Mouse (Mus musculus) thymus, postnatal 14 days (tissue): ENCODE data around the gene Mvb12b.

Source experiments
- DNase-seq: peaks from one replicate; pipeline ENCODE4 v3.0.0; 2021

The Mvb12b gene

DNA sequence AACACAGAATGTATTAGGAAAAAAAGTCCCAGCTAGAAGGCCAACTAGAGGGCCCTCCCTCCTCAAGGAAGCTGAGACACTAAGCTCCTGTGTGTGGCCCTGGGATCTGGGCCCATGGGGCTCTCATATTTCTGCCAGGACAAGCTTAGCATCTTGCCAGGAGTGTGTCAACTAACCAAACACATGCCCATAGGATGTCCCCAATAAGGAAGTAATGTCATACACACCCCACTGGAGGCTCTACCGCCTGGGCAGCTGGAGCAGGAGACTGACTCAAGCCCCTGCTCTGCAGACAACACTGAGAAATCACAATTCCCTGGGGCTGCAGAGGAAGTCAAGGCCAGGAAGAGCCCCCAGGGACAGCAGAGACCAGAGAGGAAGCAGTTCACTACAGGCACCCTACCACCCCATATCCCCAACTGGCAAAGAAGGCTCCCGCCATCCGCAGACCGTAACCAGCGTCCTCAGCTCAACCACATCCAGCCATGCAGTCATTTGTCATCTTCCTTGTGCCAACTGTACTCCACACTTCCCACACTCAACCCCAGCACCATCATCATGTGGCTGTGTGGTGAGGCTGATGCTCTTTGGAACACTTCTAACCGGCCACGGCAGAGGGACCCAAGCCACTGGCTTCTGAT lies 3.0 kb downstream of the Mvb12b start:
- peak; percentile 55 for DNase-seq

DNA sequence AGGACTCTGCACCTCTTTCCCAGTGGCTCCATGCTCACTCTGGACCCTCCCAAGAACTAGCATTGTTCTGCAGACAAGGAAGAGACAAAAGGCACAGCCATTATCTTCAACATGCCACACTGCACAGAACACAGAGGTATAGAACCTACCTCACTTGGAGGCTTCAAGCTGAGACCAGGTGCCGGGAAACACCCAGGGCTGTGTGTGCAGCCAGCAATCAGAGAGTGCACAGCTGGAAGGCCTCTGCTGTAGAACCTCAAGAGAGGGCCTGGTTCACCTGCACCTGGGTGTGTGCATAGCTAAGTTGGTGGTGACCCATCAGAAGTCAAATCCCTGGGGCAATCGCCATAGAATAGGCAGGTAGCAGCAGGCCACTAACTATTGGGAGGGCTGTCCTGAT lies 8.5 kb downstream of the Mvb12b start:
- DNase-seq, result peak; percentile 83

DNA sequence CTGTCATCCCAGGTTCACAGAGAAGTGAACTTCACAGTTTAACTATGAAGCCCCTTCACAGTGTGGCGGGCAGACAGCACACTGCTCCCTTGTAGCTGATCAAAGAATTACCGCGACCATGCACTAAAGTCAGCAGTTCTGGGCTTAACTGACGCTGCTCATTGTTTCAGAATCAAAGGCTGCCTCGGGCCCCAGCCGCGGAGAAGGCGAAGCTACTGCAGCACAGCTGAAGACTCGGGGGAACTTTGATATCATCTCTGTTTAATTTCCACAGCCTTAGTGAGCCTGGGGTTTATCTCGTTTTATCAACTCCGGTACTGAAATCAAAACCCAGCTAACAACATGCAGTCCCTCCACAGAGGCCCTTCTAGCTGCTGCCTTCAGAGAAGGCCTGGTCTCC lies 9.3 kb downstream of the Mvb12b start:
- peak; percentile 86 for DNase-seq

GRCm38 (mm10) chr2:33877663-33878360 lies 9.9 kb downstream of the Mvb12b start:
- DNase-seq, result peak; percentile 60

GRCm38 (mm10) chr2:33876529-33877290 lies 11.0 kb downstream of the Mvb12b start:
- no peak for DNase-seq

DNA sequence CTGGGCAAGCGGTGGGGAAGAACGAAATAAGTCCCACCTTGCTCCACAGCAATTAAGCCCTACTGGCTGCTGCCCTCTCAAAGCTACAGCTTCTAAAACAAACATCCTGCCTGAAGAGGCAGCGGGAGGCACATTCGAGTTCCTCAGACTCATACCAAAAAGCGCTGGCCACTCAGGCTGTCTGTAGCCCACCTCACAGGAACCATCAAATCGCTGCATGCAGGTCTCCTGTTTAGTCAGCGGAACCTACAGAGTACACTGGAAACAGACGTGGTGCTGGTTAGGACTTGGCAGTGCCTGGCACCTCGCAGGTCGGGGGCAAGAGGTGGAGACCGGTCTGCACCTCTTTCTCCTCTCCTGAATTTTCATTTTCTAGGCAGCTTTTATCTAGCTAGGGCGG lies 12.2 kb downstream of the Mvb12b start:
- DNase-seq, result peak; percentile 54

- DNase-seq, result peak; percentile 57
Measured at GRCm38 (mm10) chr2:33874856-33875576, 12.7 kb downstream of the Mvb12b start.

GRCm38 (mm10) chr2:33874367-33874766 lies 13.4 kb downstream of the Mvb12b start:
- DNase-seq, result no peak

DNA sequence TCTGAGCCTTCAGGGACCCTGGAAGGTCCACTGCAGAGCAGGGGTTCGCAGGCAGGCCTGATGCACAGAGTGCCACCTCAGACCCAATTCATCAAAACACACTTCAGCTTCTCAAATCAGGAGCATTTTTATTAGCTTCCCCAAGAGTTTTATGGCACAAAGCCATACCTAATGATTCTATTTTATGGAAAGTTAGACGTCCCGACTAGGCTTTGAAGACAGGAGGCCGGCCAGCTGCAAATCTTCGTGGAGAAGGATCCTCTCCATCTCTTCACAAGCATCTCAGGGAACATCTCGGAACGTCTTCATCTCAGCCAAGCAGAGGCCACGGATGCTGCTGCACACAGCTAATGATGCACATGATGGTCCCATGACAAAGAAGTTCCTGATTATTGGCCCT lies 14.2 kb downstream of the Mvb12b start:
- DNase-seq, result no peak

DNA sequence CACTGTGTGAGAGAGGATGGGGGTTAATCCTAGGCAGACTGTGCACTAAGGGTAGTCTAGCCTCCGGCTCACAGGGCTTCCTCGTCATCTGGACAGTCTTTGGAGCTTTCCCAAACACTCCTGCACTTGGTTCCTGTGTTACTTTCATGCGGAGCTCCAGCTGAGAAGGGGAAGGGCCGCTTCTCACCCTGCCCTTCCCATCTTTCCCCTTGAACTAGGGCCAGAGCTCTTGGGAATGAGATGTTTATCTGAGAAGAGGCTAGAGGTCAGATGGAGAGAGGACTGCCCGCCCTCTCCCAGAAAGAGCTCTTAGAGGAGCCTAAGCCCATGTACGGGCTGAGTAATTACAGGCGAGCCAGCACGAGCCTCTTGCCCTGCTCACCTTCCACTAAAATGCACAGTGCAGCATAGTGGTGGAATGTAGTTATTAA lies 14.9 kb downstream of the Mvb12b start:
- no peak for DNase-seq

DNA sequence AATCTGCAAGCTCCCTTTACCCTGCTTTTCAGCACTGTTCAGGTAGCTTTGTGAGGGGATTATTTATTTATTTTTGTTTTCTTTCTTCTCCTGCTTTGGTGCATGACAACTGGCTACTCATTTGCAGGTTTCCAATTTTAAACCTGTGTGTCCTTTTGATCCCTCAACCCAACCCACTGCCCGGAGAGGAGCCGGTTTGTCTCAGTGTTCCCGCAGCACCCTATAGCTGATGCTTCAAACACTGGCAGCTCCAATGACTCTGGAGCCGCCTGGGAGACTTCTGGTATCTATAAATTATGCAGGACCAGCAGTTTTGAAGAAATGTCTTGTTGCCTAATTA lies 16.6 kb downstream of the Mvb12b start:
- no peak for DNase-seq

- peak; percentile 69 for DNase-seq
Measured at GRCm38 (mm10) chr2:33870369-33871180, 17.2 kb downstream of the Mvb12b start.

GRCm38 (mm10) chr2:33869689-33870343 lies 17.9 kb downstream of the Mvb12b start:
- DNase-seq, result peak; percentile 36

DNA sequence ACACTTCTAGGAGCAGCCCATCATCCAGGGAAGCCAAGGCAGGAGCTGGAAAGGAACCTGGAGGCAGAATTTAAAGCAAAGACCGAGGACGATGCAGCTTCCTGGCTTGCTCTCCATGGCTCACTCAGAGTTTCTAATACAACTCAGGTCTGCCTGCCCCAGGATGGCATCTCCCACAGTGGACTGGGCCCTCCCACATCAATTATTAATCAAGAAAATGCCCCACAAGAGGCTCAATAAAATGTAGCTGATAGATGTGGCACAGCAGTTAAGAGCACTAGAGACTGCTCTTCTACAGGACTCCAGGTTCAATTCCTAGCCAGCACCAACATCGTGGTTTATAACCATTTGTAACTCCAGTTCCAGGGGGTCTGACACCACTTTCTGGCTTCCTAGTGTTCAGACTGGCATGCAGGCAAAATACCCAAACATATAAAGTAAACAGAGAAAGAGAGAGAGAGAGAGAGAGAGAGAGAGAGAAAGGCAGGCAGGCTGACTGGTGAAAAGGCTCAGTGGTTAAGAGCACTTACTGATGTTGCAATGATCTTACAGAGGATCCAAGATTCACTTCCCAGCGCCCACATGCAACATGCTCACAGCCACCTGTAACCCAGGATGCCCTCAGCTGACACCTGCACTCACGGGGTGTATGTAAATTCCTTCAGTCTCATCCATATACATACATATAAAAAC lies 18.6 kb downstream of the Mvb12b start:
- DNase-seq, result peak; percentile 45

DNA sequence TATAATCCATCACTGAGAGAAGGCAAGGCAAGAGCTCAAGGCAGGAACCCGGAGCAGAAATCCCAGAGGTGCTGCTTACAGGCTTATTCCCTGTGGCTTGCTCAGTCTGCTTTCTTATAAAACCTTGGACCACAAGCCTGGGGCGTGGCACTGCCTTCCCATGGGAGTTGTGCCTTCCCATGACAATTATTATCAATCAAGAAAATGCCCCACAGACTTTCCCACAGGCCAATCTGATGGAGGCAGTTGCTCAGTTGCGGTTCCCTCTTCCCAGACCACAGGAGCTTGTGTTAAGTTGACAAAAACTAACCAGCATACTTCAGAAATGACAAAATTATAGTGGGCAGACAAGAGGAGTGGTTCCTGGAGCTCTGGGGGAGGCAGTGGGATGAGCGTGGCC lies 19.4 kb downstream of the Mvb12b start:
- DNase-seq, result no peak

- no peak for DNase-seq
Measured at GRCm38 (mm10) chr2:33856746-33857145, 31.0 kb downstream of the Mvb12b start.

DNA sequence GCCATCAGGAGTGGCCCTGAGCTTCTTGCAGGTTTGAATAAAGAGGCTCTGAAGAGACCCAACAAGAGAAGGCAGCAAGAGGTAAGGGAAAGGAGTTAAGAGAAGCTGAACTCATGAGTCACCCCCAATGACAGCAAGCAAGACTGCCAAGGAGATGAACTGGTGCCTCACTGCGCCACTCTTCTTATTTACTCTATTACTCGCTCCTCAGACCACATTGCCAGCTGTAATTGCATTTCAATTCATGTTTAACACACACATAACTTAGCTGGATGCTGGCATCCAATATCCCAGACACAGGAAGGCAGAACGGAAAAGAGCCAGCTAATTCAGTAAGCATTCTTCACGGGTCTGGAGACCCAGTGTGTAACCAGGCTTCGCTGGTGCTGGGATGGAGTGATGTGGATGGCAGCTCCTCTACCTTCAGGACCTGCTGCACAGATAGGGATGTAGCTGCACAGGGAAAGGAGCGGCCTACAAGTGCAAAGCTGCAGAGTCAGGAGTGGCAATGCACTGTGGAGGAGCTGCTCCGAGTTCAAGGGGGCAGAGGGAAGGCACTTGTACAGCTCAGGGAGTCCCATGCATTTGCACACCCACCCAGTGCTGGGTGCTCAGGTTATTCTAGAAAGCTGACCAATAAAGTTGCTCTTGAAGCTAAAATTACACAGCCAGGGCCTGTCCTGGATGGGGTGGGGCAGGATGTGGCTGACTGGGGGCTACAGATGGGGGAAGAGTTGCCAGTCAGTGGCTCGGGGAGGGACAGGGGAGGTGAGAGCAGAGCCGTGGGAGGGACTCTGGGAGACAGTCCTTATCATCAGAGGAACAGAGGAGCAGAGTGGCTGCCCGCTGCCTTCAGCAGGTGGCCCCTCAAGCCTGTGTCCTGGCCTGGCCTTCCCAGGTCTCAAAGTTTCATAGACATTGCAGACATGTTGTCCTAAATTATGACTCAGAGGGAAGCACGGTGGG lies 34.5 kb downstream of the Mvb12b start:
- DNase-seq, result peak; percentile 40

- DNase-seq, result no peak
Measured at GRCm38 (mm10) chr2:33847196-33847834, 40.4 kb downstream of the Mvb12b start.

GRCm38 (mm10) chr2:33846635-33847034 lies 41.1 kb downstream of the Mvb12b start:
- DNase-seq, result peak; percentile 41
